Mouse (Mus musculus): ENCODE data around the gene Hspa1a.
A peak's percentile ranks its signal among the peaks of the same experiment; 100 is the strongest.
"Not testable (repeated sequence)": the region's sequence is repeated elsewhere in the genome, so short reads cannot be mapped to it uniquely, and the experiment has no call there.

The Hspa1a gene

DNA sequence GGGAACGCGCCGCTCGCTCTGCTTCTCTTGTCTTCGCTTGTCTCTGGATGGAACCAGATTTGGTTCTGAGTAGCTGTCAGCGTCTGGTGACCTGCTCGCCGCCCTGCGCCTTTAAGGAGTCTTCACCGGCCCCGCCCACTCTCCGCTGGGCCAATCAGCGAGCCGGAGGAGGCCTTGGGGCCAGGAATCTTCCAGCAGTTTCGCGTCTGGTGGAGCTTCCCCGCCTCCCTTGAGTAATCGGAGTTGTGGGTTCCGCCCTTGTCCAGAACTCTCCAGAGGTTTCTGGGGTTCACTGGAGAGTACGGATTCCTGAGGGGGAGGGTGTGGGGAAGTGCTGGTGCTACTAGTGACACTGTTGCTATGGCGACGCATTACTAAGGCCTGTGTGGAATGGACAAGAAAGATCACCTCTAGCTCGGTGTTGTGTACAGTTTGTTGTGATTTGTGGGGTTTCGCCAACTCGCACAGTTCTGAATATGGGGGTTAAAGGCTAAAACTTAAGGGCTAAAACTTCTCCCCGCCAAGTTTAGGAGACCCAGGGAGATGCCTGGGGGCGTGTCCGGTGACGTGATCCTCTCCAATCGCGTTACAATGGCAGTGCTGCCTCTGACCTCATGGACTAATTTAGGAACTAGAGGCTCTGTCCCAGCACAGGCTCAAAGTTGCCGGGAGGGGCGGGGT lies at the start of gene Hspa1a, which contains the start of gene Hspa1l:
Gene Hspa1a (minus strand): TSS at position 88 of the 681 bp plus-strand sequence.
Gene Hspa1l (plus strand): TSS at position 635 of the 681 bp plus-strand sequence.
- DNase-seq = peak; percentile 96

DNA sequence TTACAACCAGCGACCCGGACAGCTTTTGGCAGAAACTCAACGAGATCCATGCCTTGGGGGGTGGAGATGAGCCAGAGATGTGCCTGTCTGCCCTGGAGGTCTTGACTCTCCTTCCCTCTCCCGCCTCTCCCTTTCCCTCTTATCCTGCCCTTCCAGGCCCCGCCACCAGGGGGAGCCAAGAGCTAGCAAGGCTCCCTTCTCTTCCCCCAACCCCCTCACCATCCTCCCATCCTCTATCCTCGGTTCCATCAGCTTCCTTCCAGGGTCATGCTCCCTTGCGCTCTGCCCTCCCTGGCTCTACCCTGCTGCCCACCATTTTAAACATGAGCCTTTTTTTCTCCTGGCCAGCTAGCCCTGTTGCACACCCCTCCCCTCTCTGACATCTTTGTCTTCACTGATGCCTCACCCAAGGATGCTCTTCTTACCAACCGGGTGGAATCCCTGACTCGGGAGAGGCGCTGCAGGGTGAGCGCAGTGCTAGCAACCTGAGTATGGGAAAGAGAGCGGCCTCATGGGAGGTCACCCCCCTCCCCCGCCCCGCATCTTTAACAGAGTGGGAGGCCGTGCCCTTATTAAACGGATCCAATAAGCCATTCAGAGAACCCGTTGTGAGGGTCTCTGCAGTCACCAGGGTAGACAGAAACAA lies 49.3 kb upstream of the Hspa1a start:
- DNase-seq = peak; percentile 91

DNA sequence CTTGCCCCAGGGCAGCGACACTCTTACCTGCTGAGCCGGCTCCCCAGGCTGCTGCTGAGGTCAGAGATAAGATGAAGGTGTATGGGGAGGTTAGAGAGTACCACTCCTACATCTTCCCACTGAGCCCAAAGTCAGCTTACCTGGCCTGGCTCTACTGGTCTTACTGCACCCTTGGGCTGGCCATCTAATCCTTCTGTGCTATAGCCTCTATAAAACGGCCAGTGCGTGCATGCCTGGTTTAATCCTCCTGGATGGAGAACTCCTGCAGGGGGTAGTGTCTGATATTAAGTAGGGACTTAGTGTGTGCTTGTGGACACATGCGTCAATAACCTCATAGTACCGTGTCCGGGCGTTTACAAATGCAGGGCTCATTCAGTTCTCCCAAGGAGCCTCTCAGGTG lies 48.6 kb upstream of the Hspa1a start:
- no peak for DNase-seq

DNA sequence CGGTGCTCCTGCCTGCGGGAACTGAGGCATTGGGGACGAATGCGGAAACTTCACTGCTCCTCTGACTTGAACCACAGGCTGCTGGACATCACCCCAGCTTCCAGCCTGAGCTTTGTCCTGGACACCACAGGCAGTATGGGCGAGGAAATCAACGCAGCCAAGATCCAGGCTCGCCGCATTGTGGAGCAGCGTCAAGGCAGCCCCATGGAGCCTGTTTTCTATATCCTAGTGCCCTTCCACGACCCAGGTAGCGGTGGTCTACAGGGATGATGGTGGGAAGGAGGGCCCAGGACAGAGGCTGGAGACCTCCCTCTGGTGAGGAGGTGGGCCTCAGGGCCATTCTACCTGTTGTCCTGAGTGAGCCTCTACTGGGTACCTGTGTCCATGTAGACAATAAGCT lies 47.9 kb upstream of the Hspa1a start:
- no peak for DNase-seq

DNA sequence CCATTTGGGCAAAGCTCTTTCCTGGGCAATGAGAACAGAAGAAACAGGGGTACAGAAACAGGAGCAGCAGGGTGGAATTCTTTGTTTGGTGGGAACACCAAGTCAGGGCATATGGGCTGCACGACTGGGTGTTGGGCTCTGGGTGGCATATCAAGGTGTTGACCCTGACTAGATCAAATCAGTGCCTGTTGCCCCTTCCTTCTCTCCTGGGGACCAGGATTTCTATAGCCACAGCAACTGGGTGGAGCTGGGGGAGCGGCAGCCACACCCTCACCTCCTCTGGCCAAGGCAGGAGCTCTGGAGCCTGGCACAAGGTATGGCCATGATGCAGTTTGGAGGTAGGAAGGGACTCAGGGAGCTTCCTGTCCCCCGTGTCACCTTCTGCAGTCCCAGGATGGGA lies 46.2 kb upstream of the Hspa1a start:
- DNase-seq = no peak

GRCm38 (mm10) chr17:35017706-35018030 lies 45.7 kb upstream of the Hspa1a start:
- no peak for DNase-seq

DNA sequence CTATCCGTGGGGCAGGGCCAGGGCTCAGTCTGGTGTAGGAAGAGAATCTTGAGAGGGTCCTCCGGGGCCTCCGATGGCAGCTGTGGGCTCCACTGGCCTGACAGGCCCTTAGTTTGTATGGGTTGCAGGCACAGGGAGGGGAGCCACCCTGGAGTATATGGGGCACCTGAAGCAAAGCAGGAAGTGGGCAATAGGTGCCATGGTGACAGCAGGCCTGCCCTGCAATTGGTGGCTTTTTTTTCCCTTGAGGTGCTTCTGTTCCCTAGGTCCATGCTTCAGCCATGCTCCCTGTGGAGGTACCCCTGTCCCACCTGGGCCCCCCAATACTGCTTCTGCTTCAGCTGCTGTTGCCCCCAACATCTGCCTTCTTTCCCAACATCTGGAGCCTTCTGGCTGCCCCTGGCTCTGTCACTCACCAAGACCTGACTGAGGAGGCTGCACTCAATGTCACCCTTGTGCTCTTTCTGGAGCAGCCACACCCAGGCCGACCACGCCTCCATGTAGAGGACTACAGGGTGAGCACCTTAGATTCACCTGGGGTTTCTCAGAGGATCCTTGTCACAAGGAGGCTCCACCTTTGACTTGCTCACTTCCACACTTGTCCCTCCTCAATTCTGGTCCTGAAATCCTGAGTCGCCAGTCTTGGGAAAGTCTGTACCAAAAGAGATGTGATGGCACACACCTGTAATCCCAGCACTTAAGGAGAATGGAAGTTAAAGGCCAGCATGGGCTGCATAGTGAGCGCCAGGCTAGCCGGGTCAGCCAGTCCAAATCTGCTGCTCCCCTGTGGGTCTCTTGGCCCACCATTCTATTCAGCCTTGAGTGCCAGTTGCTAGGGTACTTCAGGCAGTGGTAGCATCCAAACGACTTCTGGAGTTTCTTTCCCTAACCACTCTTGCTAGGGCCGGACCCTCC lies 45.1 kb upstream of the Hspa1a start:
- DNase-seq = no peak

DNA sequence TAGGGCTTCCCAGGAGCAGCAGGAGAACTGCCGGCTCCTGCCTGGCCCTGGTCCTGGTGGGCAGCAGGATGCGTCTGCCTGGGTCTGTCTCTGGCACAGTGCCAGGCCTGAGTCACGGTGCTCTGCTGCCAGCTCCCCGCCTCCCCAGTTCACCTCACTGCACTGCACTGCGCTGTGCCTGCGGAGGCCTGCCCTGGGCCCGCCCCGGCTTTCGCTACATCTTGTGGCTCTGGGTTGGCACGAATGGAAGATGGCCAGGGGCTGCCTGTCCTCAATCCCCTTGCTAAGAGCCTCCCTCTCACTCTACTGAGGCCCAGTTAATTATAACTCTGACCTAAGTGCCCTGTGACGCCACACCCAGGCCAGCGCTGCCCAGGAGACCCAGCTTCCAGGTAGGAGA lies 44.4 kb upstream of the Hspa1a start, which contains the start of gene Vwa7:
Gene Vwa7 (plus strand): TSS at position 204 of the 400 bp plus-strand sequence.
- peak; percentile 33 for DNase-seq

- no peak for DNase-seq
Observed at GRCm38 (mm10) chr17:35015296-35015695, 43.3 kb upstream of the Hspa1a start.

DNA sequence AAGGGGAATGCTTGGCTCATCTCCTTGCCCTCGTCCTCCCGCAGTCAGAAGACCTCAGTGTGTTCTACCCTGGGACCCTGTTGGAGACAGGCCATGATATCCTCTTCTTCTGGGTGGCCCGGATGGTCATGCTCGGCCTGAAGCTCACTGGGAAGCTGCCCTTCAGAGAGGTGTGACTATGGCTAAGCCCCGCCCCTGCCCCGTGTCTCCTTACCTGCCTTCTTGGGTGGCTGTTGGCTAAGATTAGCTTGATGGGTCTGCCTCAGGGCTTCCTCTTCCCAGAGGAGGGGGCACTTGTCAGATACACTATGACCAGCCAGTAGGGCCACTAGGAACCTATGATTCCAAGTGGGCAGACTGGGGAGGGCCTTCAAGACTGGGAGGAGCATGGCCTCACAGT lies 41.3 kb upstream of the Hspa1a start:
- DNase-seq = no peak

- DNase-seq = no peak
Observed at GRCm38 (mm10) chr17:35012430-35012829, 40.5 kb upstream of the Hspa1a start.

DNA sequence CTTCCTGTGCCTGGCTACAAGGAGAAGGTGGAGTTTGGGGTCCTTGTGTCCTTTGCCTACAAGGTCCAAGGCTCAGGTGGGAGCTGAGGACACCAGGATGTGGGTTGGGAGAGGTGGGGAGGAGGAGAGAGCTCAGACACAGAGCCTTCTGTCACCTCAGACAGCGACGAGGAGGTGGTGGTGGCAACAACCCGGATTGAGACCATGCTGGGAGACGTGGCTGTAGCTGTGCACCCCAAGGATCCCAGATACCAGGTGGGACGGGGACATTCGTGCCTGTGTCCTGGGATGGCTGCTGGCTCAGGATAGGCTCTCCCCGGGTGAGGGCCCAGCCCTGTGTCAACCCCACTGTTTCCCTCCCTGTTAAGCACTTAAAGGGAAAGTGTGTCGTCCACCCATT lies 39.5 kb upstream of the Hspa1a start:
- DNase-seq = no peak

DNA sequence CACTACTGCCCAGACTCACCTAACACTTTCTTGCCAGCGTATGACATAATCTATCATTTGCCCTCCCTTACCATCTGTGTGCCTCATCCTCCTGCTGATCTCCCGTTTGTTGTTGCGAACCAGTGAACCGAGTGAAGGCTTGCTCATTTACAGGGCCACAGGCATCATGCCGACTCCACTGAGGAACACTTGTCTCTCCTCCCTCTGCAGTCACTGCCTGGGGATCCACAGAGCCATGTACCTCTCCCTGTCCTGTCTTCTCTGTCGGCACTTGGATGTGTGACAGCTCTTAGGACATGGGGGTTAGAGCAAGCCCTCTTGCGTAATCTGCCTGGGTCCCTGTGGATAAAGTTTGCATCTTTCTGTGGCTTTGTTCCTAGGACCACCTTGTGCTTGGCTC lies 37.6 kb upstream of the Hspa1a start:
- no peak for DNase-seq

DNA sequence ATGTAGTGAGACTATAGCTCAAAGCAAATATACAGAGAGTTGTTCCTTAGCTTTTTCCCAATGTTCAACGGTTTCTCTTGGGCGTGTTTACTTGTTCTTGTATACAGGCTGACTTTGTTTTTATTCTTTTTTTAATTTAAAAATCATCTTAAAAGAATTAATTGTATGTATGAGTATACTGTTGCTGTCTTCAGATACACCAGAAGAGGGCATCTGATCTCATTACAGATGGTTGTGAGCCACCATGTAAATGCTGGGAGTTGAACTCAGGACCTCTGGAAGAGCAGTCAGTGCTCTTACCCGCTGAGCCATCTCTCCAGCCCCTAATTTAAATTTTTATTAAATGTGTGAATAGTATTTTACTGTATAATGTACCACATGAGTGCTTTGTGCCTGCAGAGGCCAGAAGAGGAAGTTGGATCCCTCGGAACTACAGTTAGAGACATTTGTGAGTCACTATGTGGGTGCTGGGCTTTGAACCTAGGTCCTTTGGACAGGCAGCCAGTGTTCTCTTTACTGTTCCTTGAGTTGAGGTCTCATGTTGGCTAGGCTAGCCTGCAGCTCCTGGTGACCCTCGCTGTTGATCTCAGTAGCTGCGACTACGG lies 35.5 kb upstream of the Hspa1a start:
- DNase-seq = no peak

GRCm38 (mm10) chr17:35005902-35006301 lies 33.9 kb upstream of the Hspa1a start:
- not testable (repeated sequence) for DNase-seq

DNA sequence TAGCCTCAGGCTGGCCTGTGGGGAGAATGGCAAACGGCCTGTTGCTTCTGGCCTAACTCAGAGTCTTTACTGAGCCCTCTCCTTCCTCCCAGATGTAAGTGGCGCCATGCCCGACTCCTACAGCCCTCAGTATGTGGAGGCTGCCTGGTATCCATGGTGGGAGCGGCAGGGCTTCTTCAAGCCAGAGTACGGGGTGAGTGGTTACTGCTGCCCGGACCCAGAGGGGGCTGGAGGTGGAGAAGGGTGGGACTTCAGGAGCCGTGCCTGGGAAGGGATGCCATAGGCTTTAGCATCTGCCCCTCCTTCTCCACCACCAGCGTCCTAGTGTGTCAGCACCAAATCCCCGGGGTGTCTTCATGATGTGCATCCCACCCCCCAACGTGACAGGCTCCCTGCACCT lies 33.2 kb upstream of the Hspa1a start:
- no peak for DNase-seq

DNA sequence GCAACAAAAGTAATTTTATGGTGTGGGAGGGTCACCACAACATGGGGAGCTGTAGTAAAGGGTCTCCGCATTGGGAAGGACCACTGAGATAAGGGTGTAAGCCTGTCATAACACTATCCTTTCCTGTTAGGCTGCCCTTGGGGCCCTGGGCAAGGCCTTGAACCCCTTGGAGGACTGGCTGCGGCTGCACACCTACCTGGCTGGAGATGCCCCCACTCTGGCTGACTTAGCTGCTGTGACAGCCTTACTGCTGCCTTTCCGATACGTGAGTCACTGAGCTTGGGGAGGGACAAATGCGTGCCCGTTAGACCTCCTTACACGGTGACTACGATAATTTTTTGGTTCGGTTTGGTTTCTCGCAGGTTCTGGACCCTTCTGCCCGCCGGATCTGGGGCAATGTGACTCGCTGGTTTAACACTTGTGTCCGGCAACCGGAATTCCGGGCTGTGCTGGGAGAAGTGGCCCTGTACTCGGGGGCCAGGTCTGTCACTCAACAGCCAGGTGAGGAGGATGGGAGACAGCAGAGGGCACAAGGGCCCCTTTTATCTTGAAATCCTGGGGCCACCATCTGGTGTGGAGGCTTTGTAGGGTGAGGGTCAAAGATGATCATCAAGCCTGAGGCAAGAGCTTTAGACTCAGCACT lies 32.2 kb upstream of the Hspa1a start:
- DNase-seq = no peak

DNA sequence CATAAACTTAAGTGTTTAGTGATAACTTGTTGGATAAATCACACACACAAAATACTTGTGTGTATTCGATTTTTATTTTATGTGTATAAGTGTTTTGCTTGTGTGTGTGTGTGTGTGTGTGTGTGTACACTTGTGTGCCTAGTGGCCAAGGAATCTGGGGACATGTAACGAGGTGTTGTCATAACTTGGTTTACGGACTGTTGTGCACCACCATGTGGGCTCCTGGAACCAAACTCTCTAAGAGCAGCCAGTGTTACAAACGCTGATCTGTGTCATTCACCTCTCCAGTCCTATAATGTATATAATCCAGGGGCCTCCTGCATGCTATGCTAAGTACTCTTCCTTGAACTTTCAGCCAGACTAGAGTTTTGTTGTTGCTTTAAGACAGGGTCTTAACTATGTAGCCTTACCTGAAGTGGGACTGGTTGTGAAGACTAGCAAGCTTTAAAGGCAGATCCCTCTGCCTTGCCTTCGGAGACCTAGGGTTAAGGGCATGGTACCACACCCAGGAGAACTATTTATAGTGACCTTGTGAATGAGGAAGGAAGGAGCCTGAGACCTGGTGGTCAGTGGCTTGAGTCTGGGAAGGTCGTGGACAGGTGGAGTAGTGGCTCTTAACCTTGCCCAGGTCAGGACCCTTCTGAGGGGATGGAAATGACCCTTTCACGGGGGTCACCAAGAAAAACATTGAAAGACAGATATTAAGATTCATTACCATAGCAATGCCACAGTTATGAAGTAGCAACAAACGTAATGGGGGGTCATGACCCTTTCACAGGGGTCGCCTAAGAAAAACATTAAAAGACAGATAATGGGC lies 31.3 kb upstream of the Hspa1a start:
- no peak for DNase-seq

- DNase-seq = no peak
Observed at GRCm38 (mm10) chr17:35002153-35002865, 30.4 kb upstream of the Hspa1a start.

GRCm38 (mm10) chr17:35001452-35002152 lies 29.6 kb upstream of the Hspa1a start:
- no peak for DNase-seq

Data from kidney, adult 18-20 months (tissue).